Mouse (Mus musculus) forebrain, embryonic 14.5 days (tissue): ENCODE results near the gene Gata1. TPM values are rescaled to one million over a fixed set of nuclear protein-coding genes. Genes with fewer than 3 reads are reported as not detected.
"Not testable (repeated sequence)": the region's sequence is repeated elsewhere in the genome, so short reads cannot be mapped to it uniquely, and the experiment has no call there.

Experiments used
- ATAC-seq: fragments of 200-750 bp; cut with Nextera tagmentation; 2 replicates; pipeline ENCODE4 v1.8.0; 2017; ENCODE audit warnings: mild to moderate bottlenecking, moderate library complexity
- DNase-seq: peaks from one replicate; pipeline ENCODE4 v3.0.0-alpha.2; 2015; ENCODE audit warnings: low spot score
- H3K27ac ChIP-seq: fragments of 300-500 bp; sonication (generic); 2 replicates; pipeline ENCODE4 v1.5.1; 2014; ENCODE audit warnings: low read depth, mild to moderate bottlenecking, control low read depth, low read length, moderate library complexity
- H3K27me3 ChIP-seq: fragments of 300-500 bp; sonication (generic); replicated peaks from 2 replicates; pipeline ENCODE4 v1.6.1; 2014; ENCODE audit warnings: low read length, control low read depth, mixed read lengths; ENCODE audit not compliant: control insufficient read depth, insufficient read depth
- H3K36me3 ChIP-seq: fragments of 300-500 bp; sonication (generic); 2 replicates; pipeline ENCODE4 v1.6.1; 2014; ENCODE audit warnings: low read length, control low read depth; ENCODE audit not compliant: control insufficient read depth, insufficient read depth
- H3K4me1 ChIP-seq: fragments of 300-500 bp; sonication (generic); 2 replicates; pipeline ENCODE4 v1.6.1; 2014; ENCODE audit warnings: antibody characterized with exemption, low read length, control low read depth; ENCODE audit not compliant: control insufficient read depth, insufficient read depth
- H3K4me2 ChIP-seq: fragments of 300-500 bp; sonication (generic); 2 replicates; pipeline ENCODE4 v1.6.1; 2014; ENCODE audit warnings: mild to moderate bottlenecking, control low read depth, low read length
- H3K4me3 ChIP-seq: fragments of 300-500 bp; sonication (generic); 2 replicates; pipeline ENCODE4 v1.5.1; 2014; ENCODE audit warnings: low read depth, low read length, control low read depth
- H3K9ac ChIP-seq: fragments of 300-500 bp; sonication (generic); 2 replicates; pipeline ENCODE4 v1.6.1; 2014; ENCODE audit warnings: mild to moderate bottlenecking, low read length, control low read depth, moderate library complexity
- H3K9me3 ChIP-seq: fragments of 300-500 bp; sonication (generic); replicated peaks from 2 replicates; pipeline ENCODE4 v1.6.1; 2016; ENCODE audit warnings: low read length, control low read depth, mixed read lengths; ENCODE audit not compliant: control insufficient read depth
- WGBS: fragments of 180-500 bp; shearing (Covaris S2); extraction: QIAGEN DNeasy Blood & Tissue Kit; methylation state at CpG from one replicate; pipeline ENCODE4 v1.1.7; 2014; 5-methylcytosine and 5-hydroxymethylcytosine counted together
- polyA plus RNA-seq: library from polyadenylated mRNA; unstranded; fragments of >200 nt; fragmentation: Nextera tagmentation; extraction: Ambion mirVana; gene quantifications from 2 replicates; pipeline ENCODE4 v1.2.1, GENCODE M21; 2014

The Gata1 gene
- polyA plus RNA-seq, 1 experiment from 2014 or later: 0.11 TPM

- H3K27ac ChIP-seq, H3K4me3 ChIP-seq, H3K4me1 ChIP-seq, ATAC-seq, H3K4me2 ChIP-seq, H3K9me3 ChIP-seq, H3K9ac ChIP-seq, DNase-seq, H3K27me3 ChIP-seq, H3K36me3 ChIP-seq: not testable (repeated sequence)
- WGBS: 84% methylated on average over 4 of the region's 4 CpGs
Observed at GRCm38 (mm10) chrX:8009356-8009755, 31.5 kb upstream of the Gata1 start.

- Histone ChIP-seq H3K4me2 (no peak overlapping the region), H3K27me3 (no peaks in the 10 kb centered on the region), H3K4me3 (no peak overlapping the region), H3K9ac (no peak overlapping the region), H3K4me1 (no peaks in the 10 kb centered on the region), H3K36me3 (no peaks in the 10 kb centered on the region), H3K27ac (no peak overlapping the region), H3K9me3 (no peaks in the 10 kb centered on the region)
- 34% methylated on average over 5 of the region's 5 CpGs for WGBS
- DNase-seq (no peak), ATAC-seq (no peak)
Observed at GRCm38 (mm10) chrX:8008543-8008942, 30.7 kb upstream of the Gata1 start.

GRCm38 (mm10) chrX:8002971-8003370 is 25.1 kb upstream of the Gata1 start:
- Histone ChIP-seq H3K4me2 (no peak overlapping the region), H3K4me1 (no peaks in the 10 kb centered on the region), H3K27me3 (no peaks in the 10 kb centered on the region), H3K36me3 (no peaks in the 10 kb centered on the region), H3K27ac (no peak overlapping the region), H3K9me3 (no peaks in the 10 kb centered on the region), H3K9ac (no peak overlapping the region), H3K4me3 (no peak overlapping the region)
- ATAC-seq: no peak
- 61% methylated on average over 4 of the region's 4 CpGs for WGBS
- DNase-seq: no peak

- 37% methylated on average over 5 of the region's 5 CpGs for WGBS
- DNase-seq (no peak), ATAC-seq (no peak)
- Histone ChIP-seq H3K4me3 (no peak overlapping the region), H3K9ac (no peak overlapping the region), H3K4me2 (no peak overlapping the region), H3K27me3 (no peaks in the 10 kb centered on the region), H3K27ac (no peak overlapping the region), H3K36me3 (no peaks in the 10 kb centered on the region), H3K4me1 (no peaks in the 10 kb centered on the region), H3K9me3 (no peaks in the 10 kb centered on the region)
Observed at GRCm38 (mm10) chrX:8002001-8002400, 24.1 kb upstream of the Gata1 start.

GRCm38 (mm10) chrX:8000546-8001192 is 22.8 kb upstream of the Gata1 start:
- WGBS: 82% methylated on average over 3 of the region's 3 CpGs
- H3K27me3 ChIP-seq: no peaks in the 10 kb centered on the region
- no peak overlapping the region for H3K9ac ChIP-seq
- no peak overlapping the region for H3K4me3 ChIP-seq
- H3K27ac ChIP-seq: no peak overlapping the region
- H3K4me2 ChIP-seq: no peak overlapping the region
- H3K9me3 ChIP-seq: no peaks in the 10 kb centered on the region
- no peak for ATAC-seq
- no peaks in the 10 kb centered on the region for H3K4me1 ChIP-seq
- no peaks in the 10 kb centered on the region for H3K36me3 ChIP-seq
- DNase-seq: no peak

- DNase-seq: no peak
- no peak overlapping the region for H3K4me3 ChIP-seq
- no peaks in the 10 kb centered on the region for H3K9me3 ChIP-seq
- no peak overlapping the region for H3K9ac ChIP-seq
- H3K4me1 ChIP-seq: no peaks in the 10 kb centered on the region
- WGBS: 71% methylated on average over 10 of the region's 10 CpGs
- no peak for ATAC-seq
- no peak overlapping the region for H3K27ac ChIP-seq
- no peak overlapping the region for H3K4me2 ChIP-seq
- H3K27me3 ChIP-seq: no peaks in the 10 kb centered on the region
- no peaks in the 10 kb centered on the region for H3K36me3 ChIP-seq
Observed at GRCm38 (mm10) chrX:7993068-7993735, 15.3 kb upstream of the Gata1 start.

GRCm38 (mm10) chrX:7992379-7993067 is 14.7 kb upstream of the Gata1 start:
- Histone ChIP-seq H3K4me1 (no peaks in the 10 kb centered on the region), H3K4me2 (no peak overlapping the region), H3K9me3 (no peaks in the 10 kb centered on the region), H3K9ac (no peak overlapping the region), H3K4me3 (no peak overlapping the region), H3K36me3 (no peaks in the 10 kb centered on the region), H3K27ac (no peak overlapping the region), H3K27me3 (no peaks in the 10 kb centered on the region)
- WGBS: 70% methylated on average over 8 of the region's 8 CpGs
- ATAC-seq (no peak), DNase-seq (no peak)

- no peaks in the 10 kb centered on the region for H3K27me3 ChIP-seq
- H3K4me1 ChIP-seq: no peaks in the 10 kb centered on the region
- no peak overlapping the region for H3K9ac ChIP-seq
- no peaks in the 10 kb centered on the region for H3K36me3 ChIP-seq
- H3K4me2 ChIP-seq: no peak overlapping the region
- WGBS: 88% methylated on average over 7 of the region's 7 CpGs
- H3K4me3 ChIP-seq: no peak overlapping the region
- no peak for ATAC-seq
- no peak overlapping the region for H3K27ac ChIP-seq
- no peaks in the 10 kb centered on the region for H3K9me3 ChIP-seq
- DNase-seq: no peak
Observed at GRCm38 (mm10) chrX:7981368-7981767, 3.5 kb upstream of the Gata1 start.

GRCm38 (mm10) chrX:7971292-7971691 is 6.6 kb downstream of the Gata1 start:
- no peak for ATAC-seq
- 91% methylated on average over 3 of the region's 4 CpGs for WGBS

More at GRCm38 (mm10) chrX:7971292-7971691, 6.6 kb downstream of the Gata1 start:
- Histone ChIP-seq H3K4me2 (no peak overlapping the region), H3K27ac (no peak overlapping the region), H3K4me3 (no peak overlapping the region), H3K36me3 (no peaks in the 10 kb centered on the region), H3K9me3 (no peaks in the 10 kb centered on the region), H3K9ac (no peak overlapping the region), H3K4me1 (no peaks in the 10 kb centered on the region), H3K27me3 (no peaks in the 10 kb centered on the region)
- DNase-seq: no peak
